21 mouse cellular contexts compared by ENCODE assay signal in genomic region chr1:79759006-79759405, GRCm38 (mm10). TPM values are rescaled to one million over a fixed set of nuclear protein-coding genes. Genes with fewer than 3 reads are reported as not detected.
DNase-seq lines count a peak whose midpoint lies in the region; ATAC-seq and TF ChIP-seq lines count a peak whose summit lies in the region.
"Had no signal": no experiment of that assay in that cellular context is flagged by ENCODE, and none has a peak within 500 bp of the region (broad histone marks: within the 10 kb centered on the region; RNA-seq: fewer than 3 reads in every experiment).

No protein-coding gene starts in this region.

- H3K36me3 ChIP-seq in kidney, adult 2 months (ENCODE audit: control insufficient read depth, insufficient read depth, low read length), result no peaks in the 10 kb centered on the region
- no peaks in the 10 kb centered on the region for H3K36me3 ChIP-seq in neural tube, embryonic 14.5 days (ENCODE audit: control insufficient read depth, insufficient read depth, low read length)
- H3K36me3 ChIP-seq: embryonic facial prominence, embryonic 15.5 days; kidney, embryonic 15.5 days; liver, embryonic 13.5 days had no signal

- H3K27me3 ChIP-seq in kidney, adult 2 months (replicated peaks; ENCODE audit: control insufficient read depth, insufficient read depth, low read length), result no peaks in the 10 kb centered on the region
- H3K27me3 ChIP-seq in neural tube, embryonic 14.5 days (ENCODE audit: control insufficient read depth, insufficient read depth, low read length), result no peaks in the 10 kb centered on the region
- H3K27me3 ChIP-seq: embryonic facial prominence, embryonic 15.5 days; kidney, embryonic 15.5 days; liver, embryonic 13.5 days had no signal

- H3K4me1 ChIP-seq in kidney, adult 2 months (ENCODE audit: control insufficient read depth, insufficient read depth, low read length), result peaks cover 27% of the 10 kb centered on the region
- peaks cover 27% of the 10 kb centered on the region for H3K4me1 ChIP-seq in neural tube, embryonic 14.5 days (ENCODE audit: control insufficient read depth, insufficient read depth, low read length)

- H3K4me2 ChIP-seq in neural tube, embryonic 14.5 days (ENCODE audit: low read depth, low read length), result peak overlapping the region; percentile 21; the same call in 1 of the 2 replicates
- H3K4me2 ChIP-seq: heart, embryonic 11.5 days had no signal

- ATAC-seq in neural tube, embryonic 14.5 days (ENCODE audit: low read depth), result no peak
- ATAC-seq: CD4-positive, CD25-positive, alpha-beta regulatory T cell, adult 4 months; intestine, embryonic 16.5 days had no signal

- intact Hi-C loops in gastrocnemius, adult 2 months (cut with DNase I), result no loop called here

- H3K9me3 ChIP-seq in neural tube, embryonic 14.5 days (ENCODE audit: control insufficient read depth, low read length), result no peaks in the 10 kb centered on the region
- H3K9me3 ChIP-seq: embryonic facial prominence, embryonic 15.5 days; kidney, embryonic 15.5 days; liver, embryonic 13.5 days had no signal

- DNase-seq in gastrocnemius, adult 2 months, result no peak
- DNase-seq in gastrocnemius, postnatal 25 days, result no peak
- DNase-seq in kidney, adult 2 months, result no peak
- no peak for DNase-seq in kidney, postnatal 36 days
- peak; percentile 11 for DNase-seq in mesoderm, embryonic 11.5 days (ENCODE audit: low read depth, low spot score)
- no peak for DNase-seq in cerebellum, postnatal 25 days
- DNase-seq: adrenal gland, postnatal 25 days; cerebellum, adult 9-10 months; kidney, postnatal 4 days; layer of hippocampus, adult 9-11 months; liver, embryonic 13.5 days; lung, adult 2 months; lung, postnatal 14 days; right cerebral cortex, postnatal 25 days; spleen, adult 18-20 months had no signal

- peak overlapping the region; percentile 97 for H3K27ac ChIP-seq in gastrocnemius, adult 2 months
- H3K27ac ChIP-seq in kidney, adult 2 months (ENCODE audit: insufficient read depth, low read depth, low read length), result peak overlapping the region; percentile 32
- H3K27ac ChIP-seq in neural tube, embryonic 14.5 days (ENCODE audit: low read depth, low read length), result no peak overlapping the region
- H3K27ac ChIP-seq: embryonic facial prominence, embryonic 15.5 days; kidney, embryonic 15.5 days; liver, embryonic 13.5 days had no signal

- H3K4me3 ChIP-seq in gastrocnemius, adult 2 months, result no peak overlapping the region
- H3K4me3 ChIP-seq in kidney, adult 2 months (ENCODE audit: insufficient read depth, low read depth, low read length), result no peak overlapping the region
- no peak overlapping the region for H3K4me3 ChIP-seq in neural tube, embryonic 14.5 days (ENCODE audit: low read depth, low read length)
- H3K4me3 ChIP-seq: embryonic facial prominence, embryonic 15.5 days; liver, embryonic 13.5 days had no signal

- WGBS in kidney, adult 2 months, result 40% methylated on average over 2 of the region's 2 CpGs
- 21% methylated on average over 2 of the region's 2 CpGs for WGBS in neural tube, embryonic 14.5 days

- no peak for TF ChIP-seq POLR2A in kidney, adult 2 months (IDR thresholded peaks at IDR 0.05; ENCODE audit: low read depth, low read length)

- H3K9ac ChIP-seq in neural tube, embryonic 14.5 days (replicated peaks; ENCODE audit: low read depth, low read length), result no peak overlapping the region
- H3K9ac ChIP-seq: embryonic facial prominence, embryonic 15.5 days; kidney, embryonic 15.5 days; liver, embryonic 13.5 days had no signal

- TF ChIP-seq CTCF in gastrocnemius, adult 2 months (IDR thresholded peaks at IDR 0.05), result no peak
- no peak for TF ChIP-seq CTCF in kidney, adult 2 months (conservative IDR thresholded peaks at IDR 0.05; ENCODE audit: insufficient read depth, insufficient read length, low read depth, low read length)

RNA-seq across cellular contexts. Expression of gene Mrpl44, which starts 16.8 kb away (rescaled TPM):
- 10 to 100 TPM; 27.9 to 34.5 TPM for total RNA-seq in gastrocnemius, adult 2 months (2021)
- total RNA-seq in gastrocnemius, postnatal 25 days (2021), result 10 to 100 TPM; 31.9 to 32.9 TPM
- polyA plus RNA-seq in kidney, adult 2 months (2012; rRNA removed), result 16.0 and 21.4 TPM in 2 replicates
- 36.5 and 42.1 TPM in 2 replicates for polyA plus RNA-seq in neural tube, embryonic 14.5 days (2014; fragmentation: Nextera tagmentation; extraction: Ambion mirVana)

RNA-seq across cellular contexts. Expression of gene Wdfy1, which starts 16.9 kb away (rescaled TPM):
- 10 to 100 TPM; 10.9 to 11.5 TPM for total RNA-seq in gastrocnemius, adult 2 months (2021)
- total RNA-seq in gastrocnemius, postnatal 25 days (2021), result 10 to 100 TPM in 1 of 2 experiments, 1 to 10 TPM in 1; 8.6 to 12.0 TPM
- polyA plus RNA-seq in kidney, adult 2 months (2012; rRNA removed), result 46.4 and 46.9 TPM in 2 replicates
- polyA plus RNA-seq in neural tube, embryonic 14.5 days (2014; fragmentation: Nextera tagmentation; extraction: Ambion mirVana), result 109 and 112 TPM in 2 replicates
